Mouse (Mus musculus): ENCODE data around the gene Enpep. TPM values are rescaled to one million over a fixed set of nuclear protein-coding genes. Genes with fewer than 3 reads are reported as not detected.

Gene Enpep
- 0.16 and 0.19 TPM in 2 replicates for polyA plus RNA-seq (2012)

DNA sequence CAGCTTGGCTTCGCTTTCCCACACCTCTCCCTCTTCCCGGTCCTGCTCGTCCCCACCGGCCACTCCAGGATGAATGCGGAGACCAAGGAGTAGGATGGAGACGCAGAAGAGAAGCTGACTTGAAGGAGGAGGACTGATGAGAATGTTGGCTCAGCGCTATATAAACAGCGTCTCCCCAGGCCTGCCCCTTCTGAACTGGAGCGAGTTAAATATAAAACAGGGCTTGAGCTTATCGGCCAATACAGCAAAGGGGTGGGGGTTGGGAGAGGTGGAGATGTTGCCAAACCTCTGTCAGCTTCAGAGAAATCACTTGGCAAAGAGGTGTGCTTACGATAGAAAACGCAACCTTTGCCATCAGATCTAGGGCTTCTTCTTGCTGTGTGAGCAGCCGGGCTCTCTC, at the start of gene Enpep:
TSS of gene Enpep (minus strand) at position 135 of the 400 bp plus-strand sequence.

Other genes with a start within 250 kb of the Enpep start
- gene Pitx2, start 132.8 kb downstream of the Enpep start, polyA plus RNA-seq (2012), result 0.46 and 0.84 TPM in 2 replicates
- 2.2 TPM in 2 replicates for gene Elovl6, start 199.6 kb upstream of the Enpep start, polyA plus RNA-seq (2012)